Mouse (Mus musculus) liver, postnatal 0 days (tissue): Measurements from ENCODE around the gene Mrps12.

Experiments
- CTCF ChIP-seq: sonication (generic); IDR thresholded peaks from 2 replicates; pipeline ENCODE4 v1.5.1; 2016; ENCODE audit warnings: antibody characterized with exemption, low read depth
- EP300 ChIP-seq: IDR thresholded peaks from 2 replicates; pipeline ENCODE4 v1.6.1; 2016; ENCODE audit warnings: antibody characterized with exemption, low read depth, mild to moderate bottlenecking

GRCm38 (mm10) chr7:28761907-28762306, 20.3 kb upstream of the Mrps12 start:
- no peak for TF ChIP-seq CTCF
- no peak for TF ChIP-seq EP300
